Comparison of ENCODE assay signal across 8 mouse cellular contexts in the genomic region with DNA sequence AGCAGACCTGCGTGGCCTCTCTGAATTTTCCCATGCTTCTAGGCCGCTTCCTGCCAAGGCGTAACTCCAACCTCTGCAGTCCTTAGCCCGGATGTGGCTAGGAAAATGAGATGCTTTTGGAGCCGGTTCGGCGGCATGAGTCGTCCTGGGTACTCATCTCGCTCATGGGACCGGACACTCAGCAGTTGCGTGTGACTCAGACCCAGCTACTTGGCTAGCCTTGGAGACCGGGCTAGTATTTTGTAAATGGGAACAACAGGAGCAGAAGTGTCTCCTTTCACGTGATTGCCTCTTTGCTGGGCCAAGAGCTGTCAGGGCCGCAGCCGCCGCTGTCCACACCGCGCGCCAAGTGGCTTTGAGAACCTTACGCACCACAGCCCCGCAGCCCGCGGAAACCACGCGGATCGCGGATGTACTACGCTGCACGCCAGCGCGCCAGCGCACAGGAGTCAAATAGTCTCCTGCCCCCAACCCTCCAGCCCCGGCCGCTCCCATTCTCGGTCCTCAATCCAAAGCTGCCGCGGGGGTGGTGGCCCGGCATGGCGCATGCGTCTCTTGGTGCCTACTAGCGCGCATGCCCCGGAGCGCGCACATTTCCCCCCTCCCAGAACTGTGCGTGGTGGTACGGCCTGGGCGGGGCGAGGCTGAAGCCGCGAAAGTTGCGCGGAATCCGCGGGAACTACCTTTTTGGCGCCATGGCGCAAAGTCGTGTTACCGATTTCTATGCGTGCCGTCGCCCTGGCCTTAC. TPM values are rescaled to one million over a fixed set of nuclear protein-coding genes. Genes with fewer than 3 reads are reported as not detected.
A peak's percentile ranks its signal among the peaks of the same experiment; 100 is the strongest.
DNase-seq lines count a peak whose midpoint lies in the region; ATAC-seq and TF ChIP-seq lines count a peak whose summit lies in the region.

Gene Cdt1, plus strand, starts transcription at position 655 of the 748 bp plus-strand sequence.

- H3K9me3 ChIP-seq in ES-E14 (ENCODE audit: control insufficient read depth, insufficient read depth, low read depth, low read length): no peaks in the 10 kb centered on the region
- H3K9me3 ChIP-seq in forebrain, embryonic 16.5 days (ENCODE audit: control insufficient read depth, low read length): no peaks in the 10 kb centered on the region
- H3K9me3 ChIP-seq in lung, embryonic 15.5 days: no peaks in the 10 kb centered on the region

- no peaks in the 10 kb centered on the region for H3K27me3 ChIP-seq in forebrain, embryonic 16.5 days (replicated peaks; ENCODE audit: control insufficient read depth, insufficient read depth, low read length)
- H3K27me3 ChIP-seq in lung, embryonic 15.5 days: no peaks in the 10 kb centered on the region

- in situ Hi-C loops in ES-E14 (cut with MboI; ENCODE audit: low sequenced_read_pairs in 2 of 2, unreplicated experiment in 2 of 2): no loop called here

- peak within 1 kb of the TSS; percentile 72 for H3K4me2 ChIP-seq in forebrain, embryonic 16.5 days (ENCODE audit: low read length)
- H3K4me2 ChIP-seq in lung, embryonic 15.5 days: peak within 1 kb of the TSS; percentile 88

- WGBS in forebrain, embryonic 16.5 days: under 1% methylated on average over 61 of the region's 62 CpGs
- under 1% methylated on average over 62 of the region's 62 CpGs for WGBS in lung, embryonic 15.5 days

- peak within 1 kb of the TSS; percentile 95 for H3K27ac ChIP-seq in ES-E14 (ENCODE audit: insufficient read depth, low read depth, low read length, poor library complexity, severe bottlenecking)
- H3K27ac ChIP-seq in forebrain, embryonic 16.5 days (ENCODE audit: low read length): peak within 1 kb of the TSS; percentile 82
- peak within 1 kb of the TSS; percentile 97 for H3K27ac ChIP-seq in lung, embryonic 15.5 days

- H3K9ac ChIP-seq in ES-E14 (ENCODE audit: insufficient read depth, low read depth, low read length, poor library complexity, severe bottlenecking): peak within 1 kb of the TSS; percentile 100
- H3K9ac ChIP-seq in forebrain, embryonic 16.5 days (replicated peaks; ENCODE audit: low read depth, low read length): peak within 1 kb of the TSS; percentile 75
- peak within 1 kb of the TSS; percentile 90 for H3K9ac ChIP-seq in lung, embryonic 15.5 days

- H3K36me3 ChIP-seq in ES-E14 (ENCODE audit: control insufficient read depth, insufficient read depth, low read length, poor library complexity, severe bottlenecking): peaks cover 38% of the 10 kb centered on the region
- no peaks in the 10 kb centered on the region for H3K36me3 ChIP-seq in forebrain, embryonic 16.5 days (ENCODE audit: control insufficient read depth, insufficient read depth)
- H3K36me3 ChIP-seq in lung, embryonic 15.5 days: peaks cover 29% of the 10 kb centered on the region

- peak; percentile 93 for DNase-seq in ES-E14 (ENCODE audit: low read depth, low spot score)
- DNase-seq in cerebellum, adult 11-12 months: peak; percentile 96
- peak; percentile 96 for DNase-seq in heart, postnatal 4 days
- DNase-seq in layer of hippocampus, adult 8-10 months (ENCODE audit: low spot score in 2 of 2): peak; percentile 92 to 94
- peak; percentile 91 for DNase-seq in ovary, adult 18-20 months (ENCODE audit: low spot score)
- peak; percentile 96 for DNase-seq in thymus, postnatal 0 days (ENCODE audit: low spot score)

- peak within 1 kb of the TSS; percentile 73 to 99 for H3K4me3 ChIP-seq in ES-E14 (ENCODE audit: insufficient read depth in 1 of 2, low read depth in 1 of 2, low read length in 2 of 2, poor library complexity in 1 of 2, severe bottlenecking in 1 of 2)
- peak within 1 kb of the TSS; percentile 89 for H3K4me3 ChIP-seq in forebrain, embryonic 16.5 days (replicated peaks; ENCODE audit: low read length)
- peak within 1 kb of the TSS; percentile 91 for H3K4me3 ChIP-seq in lung, embryonic 15.5 days

- peak; percentile 98 for ATAC-seq in forebrain, embryonic 16.5 days
- peak; percentile 97 for ATAC-seq in lung, embryonic 15.5 days (ENCODE audit: borderline replicate concordance, extremely low read depth, low FRiP score, low TSS enrichment)

- H3K4me1 ChIP-seq in ES-E14 (ENCODE audit: control insufficient read depth in 2 of 2, insufficient read depth in 2 of 2, low read length in 2 of 2, poor library complexity in 1 of 2): peaks cover 7 to 15% of the 10 kb centered on the region in 2 experiments; a peak in 3 of 4 replicates
- peaks cover 19% of the 10 kb centered on the region for H3K4me1 ChIP-seq in forebrain, embryonic 16.5 days (replicated peaks; ENCODE audit: control insufficient read depth, insufficient read depth, low read length)
- H3K4me1 ChIP-seq in lung, embryonic 15.5 days: peaks cover 25% of the 10 kb centered on the region

TF ChIP-seq in ES-E14, 5 proteins besides CTCF, POLR2A, EP300 and RAD21:
- TF ChIP-seq ZC3H11A (IDR thresholded peaks at IDR 0.05; ENCODE audit: borderline replicate concordance, low read depth, low read length): no peak
- peak; percentile 66; the same call in 1 of the 2 replicates for TF ChIP-seq HCFC1 (IDR thresholded peaks at IDR 0.05; ENCODE audit: borderline replicate concordance, insufficient read depth, low read length)

RNA-seq across cellular contexts. Expression of gene Cdt1, which starts in this region (rescaled TPM):
- 139 and 168 TPM in 2 replicates for total RNA-seq in ES-E14 (2012; rRNA removed)
- polyA plus RNA-seq in forebrain, embryonic 16.5 days (2015; fragmentation: Nextera tagmentation; extraction: Ambion mirVana): 12.0 and 13.9 TPM in 2 replicates
- 10 to 100 TPM; 36.5 to 38.2 TPM for total RNA-seq in heart, postnatal 4 days (2021)
- total RNA-seq in layer of hippocampus, adult 8-10 months (2022): 1 to 10 TPM; 1.4 to 2.4 (median 1.7) TPM
- polyA plus RNA-seq in lung, embryonic 15.5 days (2015; fragmentation: Nextera tagmentation; extraction: Ambion mirVana): 42.7 and 44.9 TPM in 2 replicates
- 50.6 and 51.1 TPM in 2 replicates for polyA plus RNA-seq in thymus, postnatal 0 days (2015; fragmentation: Nextera tagmentation; extraction: Ambion mirVana)

Comparison
In these comparisons a context has a peak if more than half of its experiments do, and no peak if none do; other contexts are left out.
1. Peak in every context shown above with its lines: DNase-seq, ATAC-seq, H3K4me3 ChIP-seq and H3K27ac ChIP-seq.
2. RNA of gene Cdt1 (total RNA-seq): 139 to 168 TPM in ES-E14 and 36.5 to 38.2 TPM in heart, postnatal 4 days; 1.4 to 2.4 TPM in layer of hippocampus, adult 8-10 months; every median in the first group is over 10 times any median in the second.